Mouse (Mus musculus) spleen, postnatal 36 days (tissue): ENCODE results near the gene Klk12.

Experiments
- DNase-seq, 2 experiments: peaks; one replicate each; pipeline ENCODE4 v3.0.0; 2022; ENCODE audit warnings: low spot score in 2 of 2, mixed read lengths in 1 of 2

Klk12 gene

DNA sequence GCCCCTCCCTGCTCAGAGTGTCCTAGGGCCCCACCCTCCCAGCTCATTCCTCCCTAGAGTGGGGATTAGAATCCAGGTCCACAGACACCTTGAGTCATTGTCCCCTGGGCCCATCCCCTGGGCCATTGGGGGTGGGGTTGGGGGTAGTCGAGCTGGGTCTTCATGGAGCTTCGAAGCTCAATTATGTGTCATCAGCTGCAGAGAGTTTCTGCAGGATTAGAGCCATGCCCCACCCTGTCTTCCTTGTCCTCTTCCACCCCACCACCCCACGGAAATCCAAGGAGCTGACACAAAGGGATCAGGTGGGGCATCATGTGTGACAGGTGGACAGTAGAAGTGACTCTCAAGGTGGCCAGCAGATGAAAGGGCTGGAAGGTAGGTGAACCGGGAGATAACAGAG, at the start of gene Klk12:
Gene Klk12 (plus strand): TSS at position 301 of the 400 bp plus-strand sequence.
- DNase-seq: no peak

DNA sequence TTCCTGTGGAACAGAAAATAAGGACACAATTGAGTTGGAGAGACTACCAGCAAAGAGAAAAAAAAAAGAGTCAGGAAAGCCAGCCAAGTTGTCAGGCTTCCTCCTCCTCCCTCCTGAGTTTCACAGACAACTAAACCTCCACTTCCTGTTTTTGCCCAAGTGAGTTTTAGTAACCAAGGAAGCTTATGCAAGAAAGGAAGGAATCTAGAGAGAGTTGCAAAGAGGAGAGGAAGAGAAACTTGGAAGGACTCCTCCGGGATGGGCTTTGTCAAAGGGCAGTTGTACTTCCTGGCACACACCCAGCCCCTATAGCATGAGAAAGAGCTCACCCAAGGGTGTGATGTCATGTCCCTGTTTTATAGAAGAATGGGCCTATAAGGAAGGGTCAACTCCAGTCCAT, 20.9 kb upstream of the Klk12 start:
- DNase-seq: peak in 1 of 2 experiments; percentile 19

DNA sequence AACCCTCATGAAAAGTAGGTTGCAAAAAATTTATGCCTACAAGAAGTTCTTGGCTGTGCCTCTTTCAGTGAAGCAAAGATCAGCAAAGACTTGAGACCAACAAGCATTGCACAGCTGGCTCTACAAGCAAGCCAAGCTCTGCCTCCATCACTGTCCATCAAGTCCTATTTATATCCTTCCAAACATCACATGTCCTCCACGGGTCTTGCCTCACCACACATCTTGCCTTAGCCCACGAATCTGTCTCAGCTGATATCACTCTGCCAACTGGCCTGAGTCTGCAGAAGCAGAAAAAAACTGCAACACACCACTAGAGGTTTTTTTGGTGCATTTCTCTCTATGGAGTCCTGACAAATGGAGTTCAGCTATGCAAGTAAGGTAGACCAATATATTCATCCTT, 15.9 kb upstream of the Klk12 start:
- DNase-seq: no peak

DNA sequence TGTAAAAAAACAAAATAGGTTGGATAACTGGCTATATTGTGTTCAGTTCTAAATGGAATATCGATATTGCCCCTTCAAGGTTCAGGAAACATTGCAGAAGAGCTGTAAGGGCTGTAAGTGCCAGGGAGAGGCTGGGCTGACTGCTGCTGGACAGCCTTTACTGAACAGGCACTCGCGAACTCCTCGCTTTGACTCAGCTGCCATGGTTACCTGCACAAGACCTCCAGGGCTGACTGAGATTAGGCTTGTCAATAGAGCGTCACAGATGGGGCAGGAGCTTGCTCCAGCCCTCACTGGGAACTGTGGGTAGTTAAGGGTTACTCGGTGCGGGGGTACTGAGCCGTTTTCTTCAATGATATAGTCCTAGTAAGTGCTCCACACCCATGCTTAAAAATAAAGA, 2.2 kb upstream of the Klk12 start:
- no peak for DNase-seq

DNA sequence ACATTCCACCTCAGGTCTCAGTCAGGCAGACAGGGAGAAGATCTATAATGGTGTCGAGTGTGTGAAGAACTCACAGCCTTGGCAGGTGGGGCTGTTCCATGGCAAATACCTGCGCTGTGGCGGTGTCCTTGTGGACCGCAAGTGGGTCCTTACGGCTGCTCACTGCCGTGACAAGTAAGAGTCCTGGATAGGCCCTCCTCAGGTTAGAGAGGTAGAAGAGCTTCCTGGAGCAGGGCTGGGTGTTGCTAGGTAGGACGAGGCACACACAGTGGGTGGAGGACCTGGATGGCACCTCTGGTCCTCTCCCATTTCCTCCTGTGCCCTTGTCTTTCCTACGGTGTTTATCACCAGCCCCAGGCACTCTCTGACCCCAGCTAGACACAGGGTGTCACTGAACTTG, 939 bp downstream of the Klk12 start:
- DNase-seq: no peak

DNA sequence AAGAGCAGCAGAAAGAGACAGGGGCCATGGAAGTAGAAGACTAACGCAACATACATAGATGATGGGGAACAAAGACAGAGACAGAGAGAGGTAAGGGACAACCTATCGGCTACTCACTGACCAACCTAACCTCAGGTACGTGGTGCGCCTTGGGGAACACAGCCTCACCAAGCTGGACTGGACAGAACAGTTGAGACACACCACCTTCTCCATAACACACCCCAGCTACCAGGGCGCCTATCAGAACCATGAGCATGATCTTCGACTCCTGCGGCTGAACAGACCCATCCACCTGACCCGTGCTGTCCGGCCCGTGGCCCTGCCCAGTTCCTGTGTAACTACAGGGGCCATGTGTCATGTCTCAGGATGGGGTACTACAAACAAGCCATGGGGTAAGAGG, 2.0 kb downstream of the Klk12 start:
- no peak for DNase-seq

DNA sequence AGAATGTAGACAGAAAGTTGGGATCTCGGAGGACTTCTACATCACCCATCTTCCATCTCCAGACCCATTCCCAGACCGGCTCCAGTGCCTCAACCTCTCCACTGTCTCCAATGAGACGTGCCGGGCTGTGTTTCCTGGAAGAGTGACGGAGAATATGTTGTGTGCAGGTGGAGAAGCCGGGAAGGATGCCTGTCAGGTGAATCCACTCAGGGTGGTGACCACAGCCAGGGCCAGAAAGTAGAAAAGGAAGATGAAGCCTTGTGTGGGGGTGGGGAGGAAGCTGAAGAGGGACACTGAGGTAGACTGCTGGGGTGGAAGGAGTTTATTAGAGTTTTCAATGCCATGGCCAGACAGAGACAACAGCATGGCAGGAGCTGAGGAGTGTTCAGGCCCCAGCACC, 3.2 kb downstream of the Klk12 start:
- no peak for DNase-seq

DNA sequence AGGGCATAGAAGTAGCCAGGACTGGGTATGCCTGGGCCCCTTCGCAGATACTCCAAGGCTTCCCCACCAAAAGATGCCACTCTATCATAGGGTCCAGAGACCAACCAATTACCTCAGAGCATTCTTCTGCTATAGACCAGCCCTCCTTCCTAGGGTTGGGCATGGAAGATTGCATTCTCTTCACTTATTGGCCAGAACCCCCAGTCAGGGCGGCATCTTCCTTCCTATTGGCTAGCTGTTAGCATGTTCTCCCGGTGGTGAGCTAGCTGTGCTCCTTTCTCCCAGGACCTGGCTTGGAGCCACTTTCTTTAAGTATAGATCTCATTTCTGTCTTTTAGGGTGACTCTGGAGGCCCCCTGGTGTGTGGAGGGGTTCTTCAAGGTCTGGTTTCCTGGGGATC, 4.2 kb downstream of the Klk12 start:
- DNase-seq: no peak

DNA sequence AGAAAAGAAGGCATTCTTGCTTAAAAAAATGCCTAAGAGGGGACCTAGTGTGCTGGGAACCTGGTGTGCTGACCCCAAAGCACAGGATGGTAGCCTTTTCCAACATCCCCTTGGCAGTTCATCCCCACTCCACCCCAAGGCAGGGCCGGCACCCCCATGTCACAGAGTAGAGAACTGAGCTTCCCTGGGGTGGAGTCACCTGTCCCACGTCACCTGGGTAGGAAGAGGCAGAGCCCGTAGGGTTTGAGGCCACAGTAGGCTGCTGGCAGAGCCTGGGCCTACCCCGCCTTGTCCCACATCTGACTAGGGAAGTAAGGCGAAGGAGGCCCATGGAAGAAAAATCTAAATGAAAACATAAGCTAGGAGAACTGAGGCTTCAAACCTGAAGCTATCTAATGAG, 5.7 kb downstream of the Klk12 start, which contains the start of gene Klk11:
Gene Klk11 (plus strand): TSS at position 241 of the 400 bp plus-strand sequence.
- DNase-seq: no peak

DNA sequence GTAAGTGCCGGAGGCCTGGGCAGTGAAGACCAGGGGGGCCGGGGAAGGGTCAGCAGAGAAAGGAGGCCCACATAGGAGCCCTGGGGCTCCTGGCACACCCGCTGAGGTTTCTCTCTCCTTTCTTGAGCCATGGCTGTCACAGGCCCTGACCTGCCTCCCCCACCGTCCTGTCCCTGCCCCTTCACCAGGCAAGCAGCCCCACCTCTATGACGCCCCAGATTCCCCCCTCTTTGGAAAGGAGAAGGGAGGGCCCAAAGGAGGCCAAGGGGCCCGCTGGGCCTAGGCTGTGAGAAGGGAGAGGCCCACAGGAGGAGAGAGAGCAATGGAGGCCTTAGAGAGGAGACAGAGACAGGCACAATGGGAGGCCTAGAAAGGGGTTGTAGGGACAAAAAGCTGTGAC, 6.1 kb downstream of the Klk12 start:
- no peak for DNase-seq

DNA sequence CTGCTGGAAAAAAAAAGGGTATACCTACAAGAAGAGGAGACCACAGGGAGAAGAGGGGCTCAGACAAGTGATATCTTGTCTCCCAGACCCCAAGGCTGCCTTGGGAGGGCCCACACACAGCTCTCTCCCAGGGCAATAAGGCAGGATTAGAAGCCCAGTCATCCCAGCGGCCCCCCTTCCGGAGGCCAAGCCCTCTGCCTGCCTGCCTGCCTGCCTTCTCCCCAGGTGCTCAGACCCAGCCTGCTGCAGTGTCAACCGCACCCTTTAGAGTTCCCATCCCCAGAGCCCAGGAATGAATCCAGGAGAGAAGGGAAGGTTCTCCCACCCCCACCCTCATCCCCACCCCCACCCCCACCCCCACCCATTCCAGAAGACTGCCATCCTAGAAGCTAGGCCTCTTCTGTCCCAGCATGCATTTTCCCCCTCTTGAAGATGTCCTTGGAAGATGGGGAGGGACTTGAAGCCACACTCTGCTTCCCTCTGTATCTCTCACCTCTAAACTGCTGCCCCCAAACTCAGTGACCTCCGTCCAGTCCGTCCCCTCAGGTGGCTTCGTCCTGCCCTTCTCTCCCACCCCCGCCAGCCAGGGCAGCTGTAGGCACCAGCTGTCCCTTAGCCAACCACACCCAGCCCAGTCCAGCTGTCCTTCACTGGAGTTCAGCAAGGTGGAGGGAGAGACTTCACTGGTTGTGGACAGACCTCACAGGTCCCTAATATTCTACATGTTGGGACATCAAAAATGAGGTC, 6.8 kb downstream of the Klk12 start:
- DNase-seq: no peak

DNA sequence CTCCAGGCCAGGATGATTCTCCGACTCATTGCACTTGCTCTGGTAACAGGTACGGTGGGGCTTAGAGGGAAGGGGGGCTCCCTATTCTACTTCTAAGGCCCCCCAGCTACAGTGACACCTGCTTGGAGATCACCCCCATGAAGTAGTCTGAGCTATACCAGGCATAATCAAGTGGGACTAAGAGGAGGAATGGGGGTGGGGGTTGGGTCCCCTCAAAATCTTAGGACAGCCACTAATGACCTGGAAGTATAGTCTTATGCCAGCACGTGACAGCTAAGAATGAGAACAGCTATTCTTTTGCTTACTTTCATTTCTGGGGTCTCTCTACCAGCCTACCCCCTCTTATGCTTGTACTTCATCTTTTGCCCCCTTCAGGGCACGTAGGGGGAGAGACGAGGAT, 7.8 kb downstream of the Klk12 start:
- no peak for DNase-seq

DNA sequence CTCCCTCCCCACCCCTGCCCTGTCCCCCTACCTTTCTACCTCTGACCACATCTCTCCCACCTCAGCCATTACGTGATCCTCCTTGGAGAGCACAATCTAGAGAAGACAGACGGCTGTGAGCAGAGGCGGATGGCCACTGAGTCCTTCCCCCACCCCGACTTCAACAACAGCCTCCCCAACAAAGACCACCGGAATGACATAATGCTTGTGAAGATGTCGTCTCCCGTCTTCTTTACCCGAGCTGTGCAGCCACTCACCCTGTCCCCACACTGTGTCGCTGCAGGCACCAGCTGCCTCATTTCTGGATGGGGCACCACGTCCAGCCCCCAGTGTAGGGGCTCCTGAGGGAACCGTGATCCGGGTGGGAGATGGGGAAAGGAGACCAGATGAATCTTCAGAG, 8.7 kb downstream of the Klk12 start:
- no peak for DNase-seq

DNA sequence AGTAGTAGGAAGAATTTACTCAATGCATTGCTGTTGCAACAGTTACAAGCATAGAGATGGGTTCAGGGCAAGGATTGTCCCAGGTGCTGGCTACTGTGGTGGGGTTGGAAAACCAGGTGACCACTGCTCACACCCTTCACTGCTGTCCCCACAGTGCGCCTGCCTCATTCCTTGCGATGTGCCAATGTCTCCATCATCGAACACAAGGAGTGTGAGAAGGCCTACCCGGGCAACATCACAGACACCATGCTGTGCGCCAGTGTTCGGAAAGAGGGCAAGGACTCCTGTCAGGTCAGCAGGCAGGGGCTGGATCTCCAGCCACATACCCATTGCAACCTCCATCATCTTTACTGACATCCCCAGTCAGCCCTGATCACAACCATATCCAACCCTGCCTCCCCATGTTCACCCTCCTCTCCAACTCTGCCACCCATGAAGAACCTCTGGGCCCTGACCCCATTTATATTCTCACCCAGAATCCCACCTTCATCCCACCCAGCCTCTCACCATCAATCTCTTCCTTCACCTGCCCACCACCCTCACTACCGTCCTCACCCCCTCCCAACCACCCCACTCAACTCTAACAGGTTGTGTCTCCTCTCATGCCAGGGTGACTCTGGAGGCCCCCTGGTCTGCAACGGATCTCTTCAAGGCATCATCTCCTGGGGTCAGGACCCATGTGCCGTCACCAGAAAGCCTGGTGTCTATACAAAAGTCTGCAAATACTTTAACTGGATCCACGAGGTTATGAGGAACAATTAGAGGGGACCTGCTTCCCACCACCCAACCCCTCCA, 9.7 kb downstream of the Klk12 start:
- no peak for DNase-seq

DNA sequence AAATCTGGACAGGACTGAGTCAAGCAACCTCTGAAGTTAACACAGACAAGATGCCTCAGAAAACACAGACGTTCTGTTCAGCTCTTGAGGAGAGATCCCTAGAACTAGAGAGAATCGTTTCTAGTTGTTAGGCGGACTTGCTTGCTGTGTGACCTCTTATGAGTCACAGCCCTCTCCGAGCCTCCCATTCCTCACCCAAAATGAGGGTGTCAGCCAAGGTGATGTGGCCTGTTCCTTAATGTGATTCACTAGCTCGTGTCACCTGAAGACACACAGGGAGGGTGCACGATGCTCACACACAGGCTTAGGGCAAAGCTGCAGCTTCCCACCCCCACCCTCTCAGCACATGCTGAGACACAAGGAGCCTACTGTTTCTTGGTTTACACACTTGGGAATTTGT, 11.5 kb downstream of the Klk12 start:
- DNase-seq: no peak

DNA sequence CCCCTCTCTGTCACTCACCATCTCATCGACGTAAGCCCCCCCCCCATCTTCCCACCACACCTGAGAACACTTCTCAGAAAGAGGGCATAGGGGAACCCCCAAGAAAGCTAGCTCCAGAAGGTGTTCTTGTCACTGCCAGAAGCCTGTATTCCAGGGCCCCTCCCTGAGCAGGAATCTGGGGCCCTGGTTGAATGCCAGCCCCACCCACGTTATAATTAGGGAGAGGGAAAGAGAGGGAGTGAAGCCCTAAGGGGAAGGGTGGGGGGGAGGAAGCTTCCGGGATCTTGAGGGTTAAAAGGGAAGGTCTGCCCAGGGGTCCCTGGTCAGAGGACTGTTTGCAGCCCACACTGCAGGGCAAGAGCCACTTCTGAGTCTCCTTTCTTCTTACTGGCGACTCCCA, 12.0 kb downstream of the Klk12 start, which contains the start of gene Klk10:
Gene Klk10 (plus strand): TSS at position 290 of the 400 bp plus-strand sequence.
- no peak for DNase-seq

DNA sequence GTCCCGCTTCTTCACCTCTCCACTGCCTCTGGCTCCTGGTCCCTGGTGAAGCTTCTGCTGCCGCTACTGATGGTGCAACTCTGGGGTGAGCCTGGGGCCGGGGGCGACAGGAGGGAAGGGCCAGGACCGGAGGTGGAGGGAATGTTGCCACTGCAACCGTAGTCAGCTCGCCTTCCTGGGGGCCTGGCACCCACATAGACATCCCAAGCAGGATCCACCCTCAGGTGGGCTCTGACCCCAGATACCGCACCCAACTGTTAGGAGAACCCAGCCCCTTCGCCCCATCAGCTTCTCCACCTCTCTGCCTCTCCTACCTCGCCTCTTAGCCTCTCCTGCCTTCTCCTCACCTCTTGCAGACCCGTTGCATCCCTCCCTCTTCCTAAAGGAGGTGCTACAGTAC, 12.8 kb downstream of the Klk12 start:
- no peak for DNase-seq

DNA sequence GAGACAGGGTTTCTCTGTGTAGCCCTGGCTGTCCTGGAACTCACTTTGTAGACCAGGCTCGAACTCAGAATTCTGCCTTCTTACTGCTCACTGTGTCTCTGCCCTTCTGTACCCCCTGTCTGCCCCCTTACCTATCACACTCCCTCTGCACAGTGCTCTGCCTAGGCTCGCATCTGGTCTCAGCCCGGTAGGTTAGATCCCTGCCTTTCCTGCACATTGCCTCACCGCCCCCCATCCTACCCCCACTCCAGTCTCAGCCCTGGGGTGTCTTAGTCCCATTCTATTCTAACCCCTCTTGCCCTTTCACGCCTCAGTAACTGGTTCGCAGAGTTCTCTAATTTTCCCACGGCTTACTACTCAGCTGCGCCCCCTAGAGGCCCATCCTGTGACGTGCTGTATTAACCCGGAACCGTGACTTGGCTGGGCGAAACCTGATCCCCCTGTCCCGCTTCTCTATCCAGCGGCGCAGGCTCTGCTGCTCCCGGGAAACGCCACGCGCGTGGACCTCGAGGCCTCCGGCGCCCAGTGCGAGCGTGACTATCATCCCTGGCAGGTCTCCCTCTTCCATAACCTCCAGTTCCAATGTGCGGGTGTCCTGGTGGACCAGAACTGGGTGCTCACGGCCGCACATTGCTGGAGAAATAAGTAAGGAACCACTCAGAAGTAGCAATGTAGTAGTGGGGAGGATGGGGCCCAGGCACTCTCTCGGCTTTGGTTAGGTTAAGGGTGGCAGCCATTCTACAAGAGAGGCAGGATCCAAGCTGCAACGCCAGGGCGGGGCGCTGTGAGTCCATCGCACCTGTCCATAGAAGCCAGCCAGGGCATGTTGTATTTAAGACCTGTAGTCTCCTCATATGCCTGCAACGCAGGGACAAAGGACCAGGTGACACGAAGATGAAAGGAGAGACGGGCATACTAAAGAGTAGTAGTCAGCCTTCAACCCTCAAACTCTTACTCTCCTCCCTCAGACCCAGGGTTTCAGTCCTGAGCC, 13.9 kb downstream of the Klk12 start:
- DNase-seq: peak; percentile 23 to 54

DNA sequence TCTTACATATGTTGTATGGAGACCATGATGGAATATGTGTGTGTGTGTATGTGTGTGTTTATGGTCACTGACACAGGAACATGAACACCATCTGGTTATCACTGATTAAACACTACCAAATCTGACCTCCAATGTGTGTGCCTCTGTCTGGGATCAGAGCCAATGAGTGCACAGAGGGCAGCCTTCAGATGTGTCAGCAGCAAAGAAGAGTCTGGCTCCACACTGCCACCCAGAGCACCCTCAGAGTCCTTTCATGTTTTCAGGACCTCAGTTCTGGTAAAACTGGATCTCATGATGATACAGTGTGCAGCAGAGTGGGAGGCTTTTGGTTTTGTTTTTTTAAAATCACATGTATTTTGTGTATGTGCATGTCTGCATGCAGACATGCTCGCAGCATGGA, 16.6 kb downstream of the Klk12 start:
- no peak for DNase-seq

DNA sequence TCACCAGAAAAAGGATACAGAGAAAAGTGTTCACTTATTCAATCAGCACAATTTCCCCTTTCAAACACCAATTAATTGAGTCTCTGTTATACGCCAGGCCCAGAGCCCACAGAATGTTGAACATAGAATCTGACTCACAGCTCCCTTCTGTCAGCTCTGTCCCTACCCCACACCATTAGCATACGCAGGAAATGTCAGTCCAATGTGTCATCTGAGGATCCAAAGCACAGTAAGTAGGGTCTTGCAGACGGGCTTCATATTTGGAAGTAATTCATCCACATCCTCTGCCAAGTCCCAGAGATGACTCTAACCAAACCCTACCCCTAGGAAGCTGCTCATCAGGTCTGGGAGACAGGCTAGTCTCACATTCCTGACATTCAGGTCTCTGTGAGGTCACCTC, 19.4 kb downstream of the Klk12 start:
- no peak for DNase-seq

DNA sequence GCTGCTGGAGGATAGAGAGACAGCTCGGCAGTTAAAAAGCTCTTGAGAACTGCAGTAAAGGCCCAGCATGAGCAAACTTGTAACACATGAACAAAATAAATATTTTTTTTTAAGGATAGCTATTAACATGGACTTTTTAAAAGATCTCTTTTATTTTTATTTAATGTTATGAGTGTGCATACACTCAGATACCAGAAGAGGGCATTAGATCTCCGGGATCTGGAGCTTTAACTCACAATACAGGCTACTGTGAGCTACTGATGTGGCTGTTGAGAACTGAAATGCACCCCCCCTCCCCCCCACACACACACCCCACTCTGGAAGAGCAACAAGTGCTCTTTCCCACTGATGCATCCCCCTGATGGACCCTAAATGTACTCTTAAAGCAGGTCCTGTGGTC, 20.6 kb downstream of the Klk12 start:
- no peak for DNase-seq

DNA sequence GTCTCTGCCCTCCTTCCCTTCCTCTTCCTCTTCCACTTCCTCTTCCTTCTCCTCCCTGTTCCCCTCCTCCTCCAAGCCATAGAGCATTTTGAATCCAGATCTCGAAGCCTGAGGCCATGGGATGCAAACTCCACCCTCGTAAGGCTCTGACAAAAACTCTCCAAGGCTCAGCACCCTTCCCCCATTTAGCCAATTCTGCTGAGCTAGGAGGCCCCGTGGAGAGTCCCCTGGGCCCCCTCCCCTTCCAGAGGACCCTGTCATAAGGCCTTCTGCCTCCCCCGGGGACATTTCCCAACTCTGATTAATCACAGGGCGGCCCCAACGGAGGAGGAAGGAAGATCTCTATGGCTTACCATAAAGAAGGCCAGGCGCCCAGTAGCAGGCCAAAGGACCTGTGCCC, 22.9 kb downstream of the Klk12 start, which contains the start of gene Klk9:
Gene Klk9 (plus strand): TSS at position 301 of the 400 bp plus-strand sequence.
- no peak for DNase-seq
